Mouse (Mus musculus) CH12.LX (cell line): ENCODE measurements at regions not wholly inside any gene's neighbourhood (a gene's known extent, or its start where the extent isn't known, plus 50 kb on each side); places are given as distances from the start of the nearest gene placed in this dataset.

Source experiments
- DNase-seq: peaks from one replicate; pipeline ENCODE4 v3.0.0-alpha.2; 2013; ENCODE audit errors: extremely low read depth
- H3K27ac ChIP-seq: 2 replicates; pipeline ENCODE4 v1.5.1; 2012; ENCODE audit warnings: low read depth, mild to moderate bottlenecking, control low read depth, moderate library complexity; ENCODE audit not compliant: insufficient read depth
- H3K27me3 ChIP-seq: replicated peaks from 2 replicates; pipeline ENCODE3; 2012; ENCODE audit warnings: inconsistent platforms
- H3K36me3 ChIP-seq, 2 experiments: replicated peaks in 1 of 2; 2 replicates each; pipeline versions ENCODE3 to v1.6.1; 2012; ENCODE audit warnings: inconsistent platforms in 1 of 2, low read length in 1 of 2, mild to moderate bottlenecking in 1 of 2, mixed read lengths in 1 of 2, moderate library complexity in 1 of 2; ENCODE audit not compliant: control insufficient read depth in 1 of 2, insufficient read depth in 1 of 2
- H3K4me1 ChIP-seq, 2 experiments: 2 replicates each; pipeline ENCODE4 v1.6.1; 2012; ENCODE audit warnings: inconsistent platforms in 1 of 2, moderate library complexity in 1 of 2; ENCODE audit not compliant: insufficient read depth in 2 of 2, control insufficient read depth in 1 of 2
- H3K4me2 ChIP-seq: 2 replicates; pipeline ENCODE4 v1.6.1; 2012; ENCODE audit warnings: low read depth, mild to moderate bottlenecking, control low read depth; ENCODE audit not compliant: poor library complexity, insufficient read depth, severe bottlenecking
- H3K4me3 ChIP-seq, 3 experiments: fragments of 150-350 bp in 1 of 3; sonication (generic) in 1 of 3; replicated peaks in 1 of 3; 2 replicates each; pipeline versions ENCODE3 to v1.5.1; 2011 to 2012; ENCODE audit warnings: low read depth in 2 of 3, low read length in 2 of 3, mild to moderate bottlenecking in 2 of 3, moderate library complexity in 2 of 3, control low read depth in 1 of 3, improper control_type of control experiment in 1 of 3, inconsistent platforms in 1 of 3, mixed read lengths in 1 of 3; ENCODE audit not compliant: poor library complexity in 1 of 3
- H3K79me2 ChIP-seq: replicated peaks from 2 replicates; pipeline ENCODE4 v1.6.1; 2012; ENCODE audit warnings: mild to moderate bottlenecking, moderate library complexity; ENCODE audit not compliant: control insufficient read depth, poor library complexity, insufficient read depth, severe bottlenecking; ENCODE audit errors: extremely low read depth
- H3K9ac ChIP-seq: 2 replicates; pipeline ENCODE4 v1.6.1; 2012; ENCODE audit warnings: low read depth, mild to moderate bottlenecking, control low read depth, moderate library complexity; ENCODE audit not compliant: insufficient read depth
- H3K9me3 ChIP-seq: replicated peaks from 2 replicates; pipeline ENCODE3; 2012; ENCODE audit warnings: low read length, inconsistent platforms, mixed read lengths
- HCFC1 ChIP-seq: IDR thresholded peaks from 2 replicates; pipeline ENCODE4 v1.6.1; 2012; ENCODE audit warnings: low read depth, mild to moderate bottlenecking, inconsistent platforms, low read length, improper control_type of control experiment
- IRF4 ChIP-seq: IDR thresholded peaks from 2 replicates; pipeline ENCODE4 v1.6.1; 2014; ENCODE audit warnings: low read depth, mild to moderate bottlenecking, inconsistent platforms, low read length, improper control_type of control experiment
- MYC ChIP-seq: IDR thresholded peaks from 2 replicates; pipeline ENCODE4 v1.6.1; 2011; ENCODE audit warnings: low read depth, mild to moderate bottlenecking, improper control_type of control experiment, low read length
- NRF1 ChIP-seq: IDR thresholded peaks from 2 replicates; pipeline ENCODE4 v1.6.1; 2014; ENCODE audit warnings: low read depth, mild to moderate bottlenecking, inconsistent platforms, low read length, improper control_type of control experiment, moderate library complexity
- RAD21 ChIP-seq: IDR thresholded peaks from 2 replicates; pipeline ENCODE4 v1.6.1; 2011; ENCODE audit warnings: low read depth, mild to moderate bottlenecking, low read length, improper control_type of control experiment, moderate library complexity
- USF1 ChIP-seq: IDR thresholded peaks from 2 replicates; pipeline ENCODE4 v1.6.1; 2014; ENCODE audit warnings: low read depth, mild to moderate bottlenecking, inconsistent platforms, low read length, improper control_type of control experiment
- USF2 ChIP-seq: conservative IDR thresholded peaks from 2 replicates; pipeline ENCODE4 v1.6.1; 2011; ENCODE audit warnings: low read depth, low read length, improper control_type of control experiment
- dilution Hi-C: fragments of 300-500 bp; cut with MboI; formaldehyde crosslinking; loops from 2 replicates; pipeline ENCODE4 v1.14.3; 2020; ENCODE audit warnings: low sequenced_read_pairs; ENCODE audit not compliant: extremely low pct_unique_long_range_greater_than_20kb, extremely low pct_ligation_motif_present
- in situ Hi-C: fragments of 300-500 bp; cut with MboI; formaldehyde crosslinking; loops from 3 replicates; pipeline ENCODE4 v1.14.3; 2019; ENCODE audit warnings: low sequenced_read_pairs, low pct_ligation_motif_present, low pct_unique_long_range_greater_than_20kb, mixed read lengths

GRCm38 (mm10) chr5:121061688-121062087 is 51.8 kb upstream of the Rph3a start:
- H3K27ac ChIP-seq: no peak overlapping the region
- in situ Hi-C loops (no loop called here), dilution Hi-C loops (no loop called here)
- no peak for DNase-seq
- no peaks in the 10 kb centered on the region for H3K36me3 ChIP-seq
- no peaks in the 10 kb centered on the region for H3K79me2 ChIP-seq
- peaks cover 76% of the 10 kb centered on the region for H3K27me3 ChIP-seq
- no peak overlapping the region for H3K4me3 ChIP-seq
- no peak overlapping the region for H3K9ac ChIP-seq
- peaks cover 5% of the 10 kb centered on the region for H3K9me3 ChIP-seq
- H3K4me1 ChIP-seq: no peaks in the 10 kb centered on the region
- TF ChIP-seq HCFC1 (peak; percentile 78), USF2 (peak; percentile 36; the same call in 1 of the 2 replicates), IRF4 (no peak), RAD21 (no peak), USF1 (peak; percentile 56), MYC (no peak), NRF1 (no peak)
- no peak overlapping the region for H3K4me2 ChIP-seq
